Comparison of ENCODE assay signal across 10 mouse cellular contexts in genomic region chr4:122890881-122891481, GRCm38 (mm10). TPM values are rescaled to one million over a fixed set of nuclear protein-coding genes. Genes with fewer than 3 reads are reported as not detected.
A peak's percentile ranks its signal among the peaks of the same experiment; 100 is the strongest.
DNase-seq lines count a peak whose midpoint lies in the region; ATAC-seq and TF ChIP-seq lines count a peak whose summit lies in the region.
"Had no signal": no experiment of that assay in that cellular context is flagged by ENCODE, and none has a peak within 500 bp of the region (broad histone marks: within the 10 kb centered on the region; RNA-seq: fewer than 3 reads in every experiment).

No protein-coding gene starts in this region.

- TF ChIP-seq EP300 in liver, postnatal 0 days (IDR thresholded peaks at IDR 0.05; ENCODE audit: low read depth) = no peak
- TF ChIP-seq EP300 in heart, adult 2 months (IDR thresholded peaks at IDR 0.05; ENCODE audit: insufficient read depth, low read depth, low read length) = 0 out of 2 replicates have a peak, but pooled peaks have one; percentile 44

- no peak overlapping the region for H3K4me2 ChIP-seq in liver, postnatal 0 days (ENCODE audit: low read depth, low read length)
- no peak overlapping the region for H3K4me2 ChIP-seq in lung, embryonic 16.5 days (ENCODE audit: low read depth, low read length)
- H3K4me2 ChIP-seq: limb, embryonic 13.5 days had no signal

- H3K36me3 ChIP-seq in liver, postnatal 0 days (replicated peaks; ENCODE audit: insufficient read depth, low read length) = no peaks in the 10 kb centered on the region
- H3K36me3 ChIP-seq in heart, adult 2 months (ENCODE audit: control insufficient read depth, insufficient read depth, low read length) = no peaks in the 10 kb centered on the region
- no peaks in the 10 kb centered on the region for H3K36me3 ChIP-seq in lung, embryonic 16.5 days (ENCODE audit: control insufficient read depth, insufficient read depth, low read length)
- H3K36me3 ChIP-seq: limb, embryonic 13.5 days had no signal

- H3K4me1 ChIP-seq in liver, postnatal 0 days (ENCODE audit: insufficient read depth) = peaks cover 15% of the 10 kb centered on the region
- H3K4me1 ChIP-seq in cortical plate, adult 2 months (ENCODE audit: control insufficient read depth, insufficient read depth, low read length) = peaks cover 1% of the 10 kb centered on the region; the same call in 1 of the 2 replicates
- peaks cover 7% of the 10 kb centered on the region for H3K4me1 ChIP-seq in heart, adult 2 months (ENCODE audit: control insufficient read depth, insufficient read depth, low read length)
- H3K4me1 ChIP-seq in lung, embryonic 16.5 days (replicated peaks; ENCODE audit: control insufficient read depth, insufficient read depth, low read length) = peaks cover 9% of the 10 kb centered on the region

- 42% methylated on average over 3 of the region's 3 CpGs for WGBS in liver, postnatal 0 days (ENCODE audit: insufficient replicate concordance)
- WGBS in heart, adult 2 months = 6% methylated on average over 3 of the region's 3 CpGs
- 7% methylated on average over 3 of the region's 3 CpGs for WGBS in lung, embryonic 16.5 days

- intact Hi-C loops in heart, adult 2 months (cut with DNase I) = no loop called here

- H3K27me3 ChIP-seq in liver, postnatal 0 days (ENCODE audit: insufficient read depth, low read length) = no peaks in the 10 kb centered on the region
- no peaks in the 10 kb centered on the region for H3K27me3 ChIP-seq in heart, adult 2 months (ENCODE audit: control insufficient read depth, insufficient read depth, low read length)
- H3K27me3 ChIP-seq in lung, embryonic 16.5 days (ENCODE audit: control insufficient read depth, insufficient read depth, low read depth, low read length) = no peaks in the 10 kb centered on the region
- H3K27me3 ChIP-seq: limb, embryonic 13.5 days; Patski had no signal

- H3K9ac ChIP-seq in liver, postnatal 0 days (replicated peaks) = no peak overlapping the region
- no peak overlapping the region for H3K9ac ChIP-seq in heart, adult 2 months (ENCODE audit: low read depth, low read length)
- no peak overlapping the region for H3K9ac ChIP-seq in lung, embryonic 16.5 days (ENCODE audit: low read length)
- H3K9ac ChIP-seq: limb, embryonic 13.5 days had no signal

- H3K9me3 ChIP-seq in liver, postnatal 0 days (ENCODE audit: low read length) = no peaks in the 10 kb centered on the region
- no peaks in the 10 kb centered on the region for H3K9me3 ChIP-seq in lung, embryonic 16.5 days (ENCODE audit: control insufficient read depth, low read length)
- H3K9me3 ChIP-seq: limb, embryonic 13.5 days had no signal

- TF ChIP-seq POLR2A in cortical plate, adult 2 months (IDR thresholded peaks at IDR 0.05; ENCODE audit: extremely low read depth, insufficient read depth, low read length) = no peak
- TF ChIP-seq POLR2A in heart, adult 2 months (IDR thresholded peaks at IDR 0.05; ENCODE audit: insufficient read depth, low read depth, low read length) = no peak

- H3K27ac ChIP-seq in liver, postnatal 0 days (ENCODE audit: low read depth) = no peak overlapping the region
- peak overlapping the region; percentile 33 for H3K27ac ChIP-seq in cortical plate, adult 2 months (ENCODE audit: insufficient read depth, low read length)
- peak overlapping the region; percentile 1; the same call in 1 of the 2 replicates for H3K27ac ChIP-seq in heart, adult 2 months
- peak overlapping the region; percentile 75 for H3K27ac ChIP-seq in lung, embryonic 16.5 days (ENCODE audit: low read length)
- H3K27ac ChIP-seq: limb, embryonic 13.5 days had no signal

- ATAC-seq in liver, postnatal 0 days = no peak
- ATAC-seq in lung, embryonic 16.5 days (ENCODE audit: low read depth) = peak; percentile 81
- ATAC-seq: Patski had no signal

- no peaks in the 10 kb centered on the region for H3K79me2 ChIP-seq in heart, adult 2 months (replicated peaks; ENCODE audit: control insufficient read depth, insufficient read depth, low read length)

- peak; percentile 43 for DNase-seq in liver
- DNase-seq in liver, postnatal 0 days = no peak
- DNase-seq in heart, adult 2 months = peak; percentile 78 to 83
- DNase-seq in kidney, postnatal 10 days = peak; percentile 78
- DNase-seq in right cerebral cortex, adult 18-20 months = peak; percentile 88
- no peak for DNase-seq in T-cell, adult 2 months (ENCODE audit: low spot score)

- no peak for TF ChIP-seq CTCF in liver, postnatal 0 days (IDR thresholded peaks at IDR 0.05; ENCODE audit: low read depth)
- TF ChIP-seq CTCF in cortical plate, adult 2 months (IDR thresholded peaks at IDR 0.05; ENCODE audit: extremely low read depth, insufficient read depth, low read length) = no peak
- no peak for TF ChIP-seq CTCF in heart, adult 2 months (IDR thresholded peaks at IDR 0.05)

- H3K4me3 ChIP-seq in liver, postnatal 0 days (ENCODE audit: low read depth, low read length) = no peak overlapping the region
- no peak overlapping the region for H3K4me3 ChIP-seq in cortical plate, adult 2 months (ENCODE audit: insufficient read depth, low read length)
- H3K4me3 ChIP-seq in heart, adult 2 months = no peak overlapping the region
- H3K4me3 ChIP-seq in lung, embryonic 16.5 days (ENCODE audit: low read length) = no peak overlapping the region
- H3K4me3 ChIP-seq: limb, embryonic 13.5 days had no signal

RNA-seq across cellular contexts. Expression of gene Cap1, which starts 5.1 kb away (rescaled TPM):
- 22.3 and 28.4 TPM in 2 replicates for polyA plus RNA-seq in liver, postnatal 0 days (2015; fragmentation: Nextera tagmentation; extraction: Ambion mirVana)
- polyA plus RNA-seq in cortical plate, adult 2 months (2012; rRNA removed) = 134 and 146 TPM in 2 replicates
- total RNA-seq in heart, adult 2 months (2021) = 10 to 100 TPM; 48.4 to 53.4 TPM
- polyA plus RNA-seq in heart, adult 2 months (2012; rRNA removed) = 38.3 and 42.8 TPM in 2 replicates
- 86.5 and 104 TPM in 2 replicates for polyA plus RNA-seq in lung, embryonic 16.5 days (2015; fragmentation: Nextera tagmentation; extraction: Ambion mirVana)

RNA-seq across cellular contexts. Expression of gene Ppt1, which starts 54.9 kb away (rescaled TPM):
- 18.6 and 20.3 TPM in 2 replicates for polyA plus RNA-seq in liver, postnatal 0 days (2015; fragmentation: Nextera tagmentation; extraction: Ambion mirVana)
- 117 and 120 TPM in 2 replicates for polyA plus RNA-seq in cortical plate, adult 2 months (2012; rRNA removed)
- 10 to 100 TPM; 41.6 to 42.9 TPM for total RNA-seq in heart, adult 2 months (2021)
- 35.3 and 52.1 TPM in 2 replicates for polyA plus RNA-seq in heart, adult 2 months (2012; rRNA removed)
- polyA plus RNA-seq in lung, embryonic 16.5 days (2015; fragmentation: Nextera tagmentation; extraction: Ambion mirVana) = 70.1 and 79.2 TPM in 2 replicates

Comparison
In these comparisons a context has a peak if more than half of its experiments do, and no peak if none do; other contexts are left out.
1. DNase-seq: peak in liver (single experiment), heart, adult 2 months (2 of 2), kidney, postnatal 10 days (single experiment) and right cerebral cortex, adult 18-20 months (single experiment); none in liver, postnatal 0 days (single experiment) and T-cell, adult 2 months (single experiment).